Mouse (Mus musculus) ovary, postnatal 14 days (tissue): ENCODE results near the gene Nlrc5.

Experiments used
- DNase-seq: peaks from one replicate; pipeline ENCODE4 v3.0.0; 2022; ENCODE audit warnings: low spot score

Nlrc5 gene

DNA sequence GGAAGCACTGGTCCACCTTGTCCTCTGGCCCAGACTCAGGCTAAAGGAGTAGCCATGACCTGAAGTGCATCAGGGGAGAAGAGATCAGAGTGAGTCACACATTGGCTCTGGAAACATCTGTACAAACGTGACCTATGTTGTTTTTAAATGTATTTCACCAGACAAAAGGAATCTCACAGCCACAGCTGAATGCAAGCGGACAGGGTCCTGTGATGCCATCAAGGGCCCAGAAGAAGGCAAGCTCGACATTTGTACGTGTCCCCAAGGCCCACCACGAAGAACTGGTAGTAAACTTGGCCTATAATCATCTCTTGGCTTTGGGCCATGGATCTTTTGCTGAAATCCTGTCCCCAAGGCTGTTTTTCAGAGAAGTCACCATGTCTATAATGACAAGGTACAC lies 35.5 kb downstream of the Nlrc5 start:
- DNase-seq, result no peak

DNA sequence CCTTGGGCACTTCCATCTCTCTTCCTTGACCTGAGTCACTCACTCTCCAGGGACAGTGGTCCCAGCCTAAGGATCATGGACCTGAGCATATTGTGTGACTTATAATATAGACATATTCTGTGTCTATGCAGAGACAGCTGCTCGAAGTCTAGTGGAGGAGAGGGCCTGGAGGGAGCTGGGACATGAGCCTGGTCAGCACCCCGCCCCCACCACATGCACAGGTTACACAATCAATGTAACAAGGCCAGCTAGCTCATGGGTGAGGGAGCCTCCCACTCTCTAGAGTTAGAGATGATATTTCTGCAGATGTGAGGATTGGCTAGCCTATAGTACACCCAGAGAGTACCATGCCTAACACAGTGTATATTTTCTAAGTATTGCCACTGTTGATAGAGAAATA lies 36.6 kb downstream of the Nlrc5 start:
- DNase-seq, result no peak

DNA sequence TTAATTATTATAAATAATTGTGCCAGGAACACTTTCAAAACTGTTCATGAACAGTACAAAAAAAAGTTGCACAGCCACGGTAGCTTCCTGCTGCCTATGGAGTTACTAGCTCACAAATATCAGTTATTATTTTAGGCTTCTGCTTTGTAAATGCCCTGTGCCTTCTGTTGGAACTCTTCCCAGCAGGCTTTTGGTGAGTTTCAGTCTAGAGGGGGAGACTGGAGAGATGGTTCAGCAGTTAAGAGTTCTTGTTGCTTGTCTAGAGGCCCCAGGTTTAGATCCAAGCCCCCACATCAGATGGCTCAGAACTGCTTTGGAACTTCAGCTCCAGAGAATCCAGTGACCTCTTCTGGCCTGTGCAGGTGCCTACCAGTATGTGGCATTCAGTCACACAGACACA lies 37.1 kb downstream of the Nlrc5 start:
- no peak for DNase-seq

DNA sequence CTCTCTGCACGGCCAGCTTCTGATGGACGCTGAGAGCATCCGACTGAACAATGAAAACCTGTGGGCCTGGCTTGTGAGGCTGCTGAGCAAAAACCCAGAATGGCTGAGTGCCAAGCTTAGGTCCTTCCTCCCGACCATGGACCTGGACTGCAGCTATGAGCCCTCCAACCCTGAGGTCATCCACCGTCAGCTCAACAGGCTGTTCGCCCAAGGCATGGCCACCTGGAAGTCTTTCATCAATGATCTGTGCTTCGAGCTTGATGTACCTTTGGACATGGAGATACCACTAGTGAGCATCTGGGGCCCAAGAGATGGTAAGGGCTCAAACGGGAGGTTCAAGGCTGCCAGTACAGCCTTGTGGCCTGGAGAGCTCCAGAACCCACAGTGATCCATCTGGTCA lies 38.6 kb downstream of the Nlrc5 start:
- DNase-seq, result no peak

DNA sequence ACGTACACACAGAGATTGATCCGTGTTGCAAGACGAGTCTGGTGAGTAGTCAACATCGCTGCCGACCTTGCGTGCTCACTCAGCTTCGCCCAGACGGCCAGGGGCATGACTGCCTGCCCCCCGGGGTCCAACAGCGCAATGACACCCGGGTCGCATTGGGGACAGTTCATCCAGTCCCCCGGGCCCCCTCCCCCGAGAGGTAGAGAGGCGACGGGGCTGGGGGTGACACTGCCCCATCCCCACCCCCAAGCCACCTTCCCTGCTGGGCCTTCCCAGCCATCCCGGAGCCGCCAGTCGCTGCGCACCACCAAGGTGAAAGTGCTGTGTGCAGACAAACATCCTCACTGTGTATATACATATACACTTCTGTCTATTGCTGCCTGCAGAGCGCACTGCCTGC lies 39.3 kb downstream of the Nlrc5 start:
- DNase-seq, result no peak

DNA sequence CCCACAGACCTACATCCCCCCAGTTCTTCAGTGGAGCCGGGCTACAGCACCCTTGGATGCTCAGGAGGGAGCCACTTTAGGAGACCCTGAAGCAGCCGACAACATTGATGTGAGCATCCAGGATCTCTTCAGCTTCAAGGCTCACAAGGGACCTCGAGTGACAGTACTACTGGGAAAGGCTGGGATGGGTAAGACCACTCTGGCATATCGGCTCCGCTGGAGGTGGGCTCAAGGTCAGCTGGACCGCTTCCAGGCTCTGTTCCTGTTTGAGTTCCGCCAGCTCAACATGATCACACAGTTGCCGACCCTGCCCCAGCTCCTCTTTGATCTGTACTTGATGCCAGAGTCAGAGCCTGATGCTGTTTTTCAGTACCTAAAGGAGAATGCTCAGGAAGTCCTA lies 41.6 kb downstream of the Nlrc5 start:
- no peak for DNase-seq

DNA sequence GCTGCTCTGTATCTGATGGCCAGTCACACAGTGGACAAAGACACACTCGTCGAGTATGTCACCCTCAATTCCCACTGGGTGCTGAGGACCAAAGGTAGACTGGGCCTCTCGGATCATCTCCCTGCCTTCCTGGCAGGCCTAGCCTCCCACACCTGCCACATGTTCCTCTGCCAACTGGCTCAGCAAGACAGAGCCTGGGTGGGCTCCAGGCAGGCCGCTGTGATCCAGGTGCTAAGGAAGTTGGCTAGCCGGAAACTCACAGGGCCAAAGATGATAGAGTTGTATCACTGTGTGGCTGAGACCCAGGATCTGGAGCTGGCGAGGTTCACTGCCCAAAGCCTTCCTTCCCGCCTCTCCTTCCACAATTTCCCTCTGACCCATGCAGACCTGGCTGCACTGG lies 42.7 kb downstream of the Nlrc5 start:
- no peak for DNase-seq

DNA sequence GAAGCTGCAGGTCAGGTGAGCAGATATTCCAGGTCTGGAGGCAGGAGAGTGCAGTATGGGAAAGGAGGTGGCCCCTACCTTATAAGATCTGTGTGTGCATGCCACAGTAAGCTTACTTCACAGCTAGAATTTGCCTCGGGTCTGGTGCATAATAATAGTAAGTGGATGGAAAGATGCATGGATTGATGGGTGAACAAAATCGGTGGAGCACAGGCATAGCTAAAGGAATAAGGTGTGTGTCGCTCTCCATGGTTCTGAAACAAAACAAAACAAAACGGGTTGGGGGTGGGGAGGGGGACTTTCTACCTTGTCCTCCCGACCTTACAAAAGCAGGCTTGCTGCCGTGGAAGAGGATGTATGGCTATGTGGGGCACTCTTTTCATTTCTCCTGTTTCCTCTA lies 47.9 kb downstream of the Nlrc5 start:
- no peak for DNase-seq

DNA sequence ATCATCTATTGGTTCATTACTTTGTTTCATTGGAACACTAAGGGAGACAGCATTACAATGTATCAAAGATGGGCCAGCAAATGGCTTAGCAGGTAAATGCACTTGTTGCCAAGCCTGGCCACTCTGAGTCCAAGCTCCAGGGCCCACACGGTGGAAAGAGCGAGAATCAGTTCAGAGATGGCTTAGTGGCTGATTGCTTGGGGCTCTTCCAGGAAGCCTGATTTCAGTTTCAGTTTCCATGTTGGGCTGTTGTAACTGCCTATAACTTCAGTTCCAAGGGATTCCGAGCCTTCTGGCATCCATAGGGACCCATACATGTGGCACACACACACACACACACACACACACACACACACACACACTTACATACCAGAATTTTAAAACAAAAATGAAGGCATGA lies 51.1 kb downstream of the Nlrc5 start:
- DNase-seq, result no peak

DNA sequence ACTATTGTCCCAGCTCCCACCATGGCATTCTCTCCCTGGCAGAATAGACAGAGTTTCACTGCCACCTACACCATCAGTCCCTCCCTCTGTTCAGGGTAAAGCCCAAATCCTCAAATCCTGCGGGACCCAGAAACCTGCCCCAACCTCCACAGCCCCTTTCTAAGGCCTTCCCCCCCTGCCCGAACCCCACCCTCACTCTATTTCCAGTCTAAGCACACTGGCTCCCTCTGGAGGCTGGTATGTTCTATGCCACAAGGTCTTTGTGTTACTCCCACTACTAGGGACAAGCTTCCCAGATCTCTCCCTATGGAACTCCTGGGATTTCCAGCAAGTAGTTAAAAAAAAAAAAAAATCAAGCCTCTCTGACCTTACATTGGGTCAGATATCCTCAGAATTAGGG lies 51.7 kb downstream of the Nlrc5 start:
- peak; percentile 34 for DNase-seq

DNA sequence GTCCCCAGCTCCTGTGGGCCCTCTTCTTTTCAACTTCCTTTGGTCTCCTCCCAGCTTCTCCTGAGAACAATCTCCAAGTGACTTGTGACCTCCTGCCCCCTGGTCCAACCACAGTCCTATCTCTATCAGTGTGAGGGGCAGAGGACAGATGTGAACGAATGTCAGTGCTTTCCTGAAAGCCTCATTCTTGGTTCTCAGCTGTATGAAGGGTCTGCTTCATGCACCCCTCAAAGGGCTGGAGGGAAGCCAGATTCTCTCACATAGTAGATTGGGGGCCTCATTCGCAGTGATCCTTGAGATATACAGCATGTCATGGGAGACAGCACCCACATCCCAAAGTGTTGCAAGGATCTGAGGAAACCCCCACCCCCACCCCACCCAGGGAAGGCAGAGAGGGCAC lies 53.9 kb downstream of the Nlrc5 start:
- DNase-seq, result no peak

DNA sequence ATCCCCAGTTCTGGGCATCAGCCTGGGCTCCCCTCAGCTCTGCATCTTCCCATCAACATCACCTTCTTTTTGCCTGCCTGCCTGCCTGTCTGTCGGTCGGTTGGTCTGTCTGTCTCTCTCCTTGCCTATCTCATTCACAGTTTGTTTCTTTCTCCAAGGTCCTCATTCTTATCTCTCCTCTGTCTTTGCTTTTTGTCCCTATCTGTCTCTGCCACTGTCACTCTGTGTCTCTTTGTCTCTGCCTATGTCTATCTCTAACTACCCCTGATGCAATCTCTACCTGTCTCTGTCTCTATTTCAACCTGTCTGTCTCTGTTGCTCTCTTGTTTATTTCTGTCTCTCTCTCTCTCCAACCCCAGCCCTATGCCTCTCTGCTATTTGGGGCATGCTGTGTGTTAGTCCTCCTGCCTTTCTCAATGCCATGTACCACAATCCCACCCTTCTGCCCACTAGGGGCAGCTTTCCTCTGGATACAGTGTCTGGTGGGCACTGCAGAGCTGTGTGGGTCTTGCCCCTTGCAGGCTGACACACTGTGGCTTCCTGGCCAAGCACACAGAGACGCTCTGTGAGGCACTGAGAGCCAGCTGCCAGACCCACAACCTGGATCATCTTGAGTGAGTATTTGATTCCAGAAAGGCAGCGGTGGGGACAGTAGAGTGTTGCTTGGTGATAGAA lies 55.8 kb downstream of the Nlrc5 start:
- DNase-seq, result no peak

DNA sequence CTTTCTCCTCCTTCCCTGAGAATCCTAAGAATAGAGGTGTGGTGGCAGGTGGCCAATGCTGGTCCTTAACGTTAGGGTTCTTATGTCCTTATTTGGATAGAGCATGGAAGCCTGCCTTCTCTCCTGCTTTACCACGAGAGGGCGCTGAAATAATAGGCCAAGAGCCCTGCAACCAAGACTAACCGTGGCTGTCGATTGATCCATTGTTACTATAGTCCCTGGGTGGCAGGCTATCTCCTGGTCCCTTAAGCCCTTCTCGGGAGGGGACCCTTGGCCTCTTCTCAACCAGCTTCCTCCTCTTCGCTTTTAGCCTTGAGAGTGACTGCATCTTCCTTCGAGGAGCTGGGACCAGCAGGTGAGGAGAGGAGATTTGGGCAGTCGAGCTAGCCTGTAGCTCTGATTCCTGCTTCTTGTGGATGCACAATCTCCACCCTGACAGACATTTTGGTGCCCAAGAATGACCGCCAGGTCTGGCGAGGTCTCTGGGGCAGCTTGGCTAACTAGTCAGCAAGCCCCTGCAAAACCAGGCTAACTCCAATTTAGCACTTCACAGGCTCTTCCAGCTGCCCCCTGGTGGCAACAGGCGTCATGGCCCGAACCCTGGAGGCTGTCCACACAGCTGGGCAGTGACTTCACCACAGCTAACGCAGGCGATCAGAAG lies 58.0 kb downstream of the Nlrc5 start:
- DNase-seq, result peak; percentile 73

DNA sequence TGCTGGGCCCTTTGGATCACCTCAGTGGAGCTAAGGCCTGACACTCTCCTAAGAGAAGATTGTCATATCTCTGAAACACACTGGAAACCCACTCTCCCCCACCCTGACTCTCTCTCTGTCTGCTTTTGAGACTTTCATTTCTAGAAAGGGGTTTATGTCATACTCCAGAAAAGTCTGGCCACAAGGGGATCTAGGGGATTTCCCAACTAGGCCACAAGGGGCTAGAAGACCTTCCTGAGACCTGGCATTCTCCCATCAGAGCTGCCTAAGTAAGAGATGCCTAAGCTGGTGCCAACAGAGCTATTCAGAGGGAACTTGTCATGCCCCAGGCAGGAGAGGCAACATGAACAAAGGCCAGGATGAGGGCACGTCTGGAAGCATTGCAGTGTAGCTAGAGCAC lies 59.1 kb downstream of the Nlrc5 start:
- no peak for DNase-seq

DNA sequence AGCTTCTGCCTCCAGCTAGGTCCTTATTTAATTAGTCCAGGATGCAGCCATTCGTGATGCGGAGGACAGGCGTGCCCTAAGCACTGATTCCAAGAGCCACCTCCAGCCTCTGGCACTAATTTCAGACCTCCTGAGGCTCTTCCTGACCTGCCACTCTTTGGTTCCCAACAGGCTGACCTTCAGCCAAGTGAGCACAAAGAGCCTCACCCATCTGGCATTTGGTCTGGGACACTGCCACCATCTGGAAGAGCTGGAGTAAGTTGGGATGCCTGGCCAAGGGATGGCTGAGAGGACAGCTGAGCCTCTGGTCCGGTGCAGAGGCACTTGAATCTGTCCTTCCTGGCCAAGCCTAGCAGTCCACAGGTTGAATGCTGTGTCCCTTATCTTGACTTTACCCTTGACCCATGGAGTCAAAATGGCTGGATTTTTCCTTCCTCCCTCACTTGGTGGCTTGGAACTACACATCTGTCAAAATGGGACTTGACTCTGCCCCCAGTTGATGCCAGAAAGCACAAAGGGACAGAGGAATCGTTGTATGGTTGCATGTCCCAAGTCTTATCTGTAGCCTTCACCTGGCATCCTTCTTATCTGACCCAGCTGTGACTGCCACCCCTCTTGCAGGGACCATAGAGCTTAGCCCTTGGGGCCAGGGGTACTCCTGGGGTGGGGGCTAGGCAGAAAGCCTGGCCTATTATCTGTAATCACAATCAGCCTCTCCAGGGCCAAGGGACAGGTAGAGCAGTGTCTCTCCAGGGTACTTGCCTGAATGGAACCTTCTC lies 81.5 kb downstream of the Nlrc5 start:
- DNase-seq, result no peak

DNA sequence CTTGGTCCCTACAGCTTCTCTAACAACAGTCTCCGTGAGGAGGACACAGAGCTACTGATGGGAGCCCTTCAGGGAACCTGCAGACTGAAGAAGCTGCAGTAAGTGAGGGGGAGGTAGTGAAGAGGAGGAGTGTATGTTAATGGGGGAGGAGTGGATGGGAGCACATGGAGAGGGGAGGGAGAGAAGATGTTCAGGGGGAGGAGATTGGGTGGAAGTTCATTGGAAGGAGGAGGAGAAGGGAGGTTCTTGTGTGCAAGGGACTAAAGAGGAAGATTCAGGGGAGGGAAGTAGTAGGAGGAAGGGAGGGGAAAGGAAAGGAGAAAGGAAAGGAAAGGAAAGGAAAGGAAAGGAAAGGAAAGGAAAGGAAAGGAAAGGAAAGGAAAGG lies 82.0 kb downstream of the Nlrc5 start:
- no peak for DNase-seq

DNA sequence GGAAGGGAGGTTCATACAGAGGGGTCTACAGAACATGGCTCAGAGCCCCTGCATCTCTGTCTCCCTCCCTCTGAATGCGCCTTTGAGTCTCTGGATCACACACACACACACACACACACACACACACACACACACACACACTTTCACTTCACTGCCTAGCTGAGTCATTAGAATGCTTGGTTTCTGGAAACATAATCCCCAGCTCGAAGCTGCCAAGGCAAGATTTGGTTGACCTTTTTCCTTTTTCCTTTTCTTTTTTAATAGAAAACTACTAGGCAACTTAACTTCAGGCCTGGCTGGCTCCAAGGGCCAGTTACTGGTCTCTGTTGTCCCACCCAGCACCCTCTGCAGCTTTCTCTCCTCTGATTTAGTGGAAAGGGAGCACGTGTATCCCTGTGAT lies 82.6 kb downstream of the Nlrc5 start:
- no peak for DNase-seq

DNA sequence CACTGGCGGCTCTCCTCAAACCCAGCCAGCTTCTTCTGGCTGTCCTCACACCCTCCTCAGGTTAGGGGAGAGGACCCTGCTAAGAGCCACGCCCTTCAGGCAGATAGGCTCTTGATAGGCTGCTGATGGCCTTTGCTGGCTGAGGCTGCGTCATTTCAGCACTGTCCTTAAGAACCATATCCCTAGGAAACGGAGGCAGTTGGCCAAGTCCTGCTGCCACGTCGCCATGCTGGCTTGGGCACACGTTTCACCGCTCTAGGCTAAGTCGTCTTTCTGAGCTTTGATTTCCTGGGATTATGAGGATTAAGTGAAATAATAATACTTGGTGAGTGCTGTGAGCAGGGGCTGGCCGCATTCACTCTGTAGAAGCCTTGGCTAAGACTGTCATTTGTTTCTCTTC lies 84.2 kb downstream of the Nlrc5 start:
- no peak for DNase-seq

DNA sequence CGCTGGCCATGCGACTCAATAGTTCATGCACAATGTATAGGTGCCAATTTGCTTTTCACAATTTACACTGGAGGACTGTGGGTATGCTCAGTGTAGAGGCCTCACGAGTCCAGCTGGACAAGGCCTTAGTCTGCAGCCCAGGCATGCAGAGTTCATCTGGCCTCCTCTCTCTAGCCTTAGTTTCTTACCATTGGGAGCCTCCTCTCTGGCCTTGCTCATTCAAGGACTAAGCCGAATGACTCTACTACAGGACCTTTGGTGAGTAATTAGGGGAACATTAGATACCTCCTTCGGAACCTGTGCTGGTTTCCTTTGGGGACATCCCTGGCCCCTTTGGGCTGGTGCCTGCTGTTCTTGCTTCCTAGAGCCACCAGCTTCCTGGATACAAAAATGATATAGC lies 84.9 kb downstream of the Nlrc5 start:
- no peak for DNase-seq

DNA sequence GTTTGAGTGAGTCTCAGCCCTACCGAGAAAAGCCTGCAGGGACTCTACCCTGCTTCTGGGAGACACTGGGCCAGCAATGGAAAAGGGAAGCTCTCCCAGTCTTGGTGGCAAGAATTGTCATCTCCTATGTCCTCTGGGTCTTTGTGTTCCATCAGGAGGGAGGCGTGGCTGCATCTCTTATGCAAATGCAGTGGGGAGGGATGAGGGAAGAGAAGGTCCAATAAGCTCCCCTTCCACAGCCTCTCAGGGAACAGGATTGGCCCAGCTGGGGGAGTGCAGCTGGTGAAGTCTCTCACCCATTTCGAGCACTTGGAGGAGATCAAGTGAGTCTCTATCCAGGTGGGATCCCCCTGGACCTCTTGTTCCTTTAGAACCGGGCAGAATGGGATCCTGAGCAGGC lies 87.3 kb downstream of the Nlrc5 start:
- DNase-seq, result no peak

DNA sequence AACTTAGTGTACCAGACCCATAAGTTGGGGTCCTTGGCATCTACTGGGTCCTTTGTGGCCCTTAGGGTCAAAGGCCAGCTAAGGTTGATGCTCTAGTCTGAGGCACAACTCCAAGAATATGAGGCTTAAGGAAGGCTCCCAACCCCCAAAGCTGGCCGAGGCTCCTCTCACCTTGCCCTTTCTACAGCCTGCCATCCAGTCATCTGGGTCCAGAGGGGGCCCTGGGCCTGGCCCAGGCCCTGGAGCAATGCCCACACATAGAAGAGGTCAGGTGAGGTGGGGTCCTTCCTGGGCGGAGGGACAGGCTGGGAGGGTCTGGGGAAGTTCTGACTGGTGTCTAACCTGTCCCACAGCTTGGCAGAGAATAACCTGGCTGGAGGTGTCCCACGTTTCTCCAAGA lies 88.3 kb downstream of the Nlrc5 start:
- DNase-seq, result no peak

DNA sequence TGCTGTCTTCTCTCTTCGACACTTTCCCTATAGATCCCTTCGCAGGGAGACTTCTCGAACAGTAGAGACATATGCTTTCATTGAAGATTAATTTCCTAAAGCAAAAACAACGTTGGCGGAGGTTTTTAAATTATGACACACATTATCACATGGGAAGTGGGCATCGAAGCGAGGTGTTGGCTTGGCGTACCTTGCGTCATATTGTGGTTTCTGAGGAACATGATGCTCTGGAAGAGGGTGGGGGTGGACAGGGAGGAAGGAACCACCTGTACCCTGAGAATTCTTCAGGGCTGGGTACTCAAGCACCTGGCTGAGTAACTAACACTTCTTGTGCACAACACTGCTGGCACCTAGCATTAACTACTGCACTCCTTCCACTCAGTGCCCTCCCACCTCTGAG lies 90.4 kb downstream of the Nlrc5 start:
- DNase-seq, result no peak

DNA sequence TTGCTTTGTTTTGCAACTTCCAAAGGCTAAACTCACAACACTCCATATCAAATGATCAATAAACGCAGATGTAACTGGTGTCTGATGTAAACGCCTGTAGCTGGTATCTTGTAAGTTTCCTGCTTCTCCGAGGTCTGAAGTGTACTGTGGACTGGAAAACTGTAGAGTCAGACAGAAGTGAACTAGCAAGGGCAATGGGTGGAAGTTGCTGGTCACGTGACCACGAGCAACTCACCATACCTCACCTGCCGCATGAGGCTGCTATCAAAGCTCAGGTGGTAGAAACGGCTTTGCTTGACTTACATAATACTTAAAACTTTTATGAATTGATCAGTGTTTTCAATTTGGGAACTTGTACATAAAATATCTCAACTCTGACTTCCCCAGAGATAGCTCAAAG lies 93.0 kb downstream of the Nlrc5 start:
- DNase-seq, result no peak

DNA sequence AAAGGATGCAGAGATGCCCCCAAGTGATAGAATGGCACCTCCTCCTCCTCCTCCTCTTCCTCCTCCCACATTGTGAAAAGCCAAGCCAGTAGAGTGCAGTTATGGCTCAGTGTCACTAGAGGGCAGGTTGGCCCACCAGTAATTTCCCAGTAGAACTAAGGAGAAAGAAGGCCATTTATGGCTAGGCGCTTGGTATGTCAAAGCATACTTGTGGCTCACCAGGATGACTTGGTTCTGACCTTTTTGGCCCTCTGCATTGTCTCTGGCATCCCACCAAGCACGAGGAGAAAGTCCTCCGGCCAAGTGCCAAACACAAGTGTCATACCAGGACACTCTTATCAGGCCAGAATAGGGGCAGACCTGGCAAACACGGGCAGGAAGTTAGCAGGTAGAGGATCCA lies 94.1 kb downstream of the Nlrc5 start:
- peak; percentile 39 for DNase-seq
